Mouse (Mus musculus): ENCODE measurements around the gene Rpl21.
A peak's percentile ranks its signal among the peaks of the same experiment; 100 is the strongest.

Gene Rpl21

DNA sequence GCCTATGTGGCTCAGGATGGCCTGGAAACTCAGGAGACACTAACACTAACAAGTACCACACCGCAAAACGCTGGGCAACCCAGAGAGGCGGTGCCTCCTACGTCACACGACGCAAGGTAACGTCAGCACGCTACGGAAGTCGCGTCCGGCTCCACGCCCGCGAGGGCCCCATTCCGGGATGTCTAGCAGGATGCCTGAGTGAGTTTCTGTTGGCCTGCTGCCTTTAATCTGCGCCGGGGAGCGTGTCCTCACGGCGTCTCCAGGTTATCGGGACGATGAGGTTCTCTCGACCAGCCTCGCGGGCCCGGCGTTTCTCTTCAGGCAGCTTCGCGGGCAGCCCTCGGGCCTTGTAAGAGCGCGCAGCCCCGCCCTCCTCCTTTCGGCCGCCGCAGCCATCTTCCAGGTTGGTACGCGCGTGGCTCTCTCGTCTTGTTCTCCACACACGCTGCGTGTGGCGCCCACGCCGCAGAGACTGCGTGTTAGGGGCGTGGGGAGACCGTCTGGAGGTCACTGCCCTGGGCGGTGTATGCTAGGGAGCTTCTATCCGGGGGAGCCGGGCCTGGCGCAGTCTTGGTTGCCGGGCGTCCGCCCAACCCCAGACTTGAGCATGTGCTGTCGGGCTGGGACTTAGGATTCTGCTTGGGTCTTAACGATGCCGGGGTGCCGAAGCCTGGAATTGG, at the start of gene Rpl21:
Gene Rpl21 (plus strand): TSS at position 122 of the 680 bp plus-strand sequence.
- peak; percentile 99 for DNase-seq

DNA sequence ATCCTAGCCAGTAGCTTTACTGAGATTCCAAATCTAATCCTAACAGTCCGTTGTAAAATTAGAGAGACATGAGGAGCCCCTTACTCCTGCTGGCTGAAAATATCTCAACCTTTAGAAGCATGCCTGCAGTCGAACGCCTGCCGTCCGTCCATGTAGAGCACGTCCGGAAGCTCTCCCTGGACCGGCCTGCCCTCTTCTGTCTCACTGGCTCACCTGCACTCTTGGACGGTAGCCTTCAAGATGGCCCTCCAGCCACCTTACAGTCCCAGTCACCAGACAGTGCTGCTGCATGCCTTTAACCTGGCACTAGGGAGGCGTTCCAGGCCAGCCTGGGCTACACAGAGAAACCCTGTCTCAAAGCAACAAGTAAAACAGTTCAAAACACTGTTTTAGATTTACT, 49.4 kb upstream of the Rpl21 start:
- no peak for DNase-seq

DNA sequence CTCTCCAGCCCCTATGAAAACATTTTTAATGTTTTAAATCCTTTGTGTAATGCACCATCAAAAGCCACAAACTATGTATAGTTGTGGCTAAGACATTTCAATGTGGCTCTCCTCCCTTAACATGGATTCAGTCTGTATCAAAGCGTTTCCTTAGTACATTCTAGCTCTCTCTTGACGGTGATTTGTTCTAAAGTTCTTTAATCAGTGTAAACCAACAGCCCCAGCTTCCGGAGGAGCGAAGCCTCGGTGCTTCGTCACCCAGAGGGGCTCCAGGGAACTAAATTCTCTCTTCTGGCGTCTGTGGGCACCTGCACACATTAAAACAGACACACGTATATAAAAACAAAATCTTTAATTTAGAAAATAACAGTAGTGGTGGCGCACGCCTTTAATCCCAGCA, 48.8 kb upstream of the Rpl21 start:
- no peak for DNase-seq

DNA sequence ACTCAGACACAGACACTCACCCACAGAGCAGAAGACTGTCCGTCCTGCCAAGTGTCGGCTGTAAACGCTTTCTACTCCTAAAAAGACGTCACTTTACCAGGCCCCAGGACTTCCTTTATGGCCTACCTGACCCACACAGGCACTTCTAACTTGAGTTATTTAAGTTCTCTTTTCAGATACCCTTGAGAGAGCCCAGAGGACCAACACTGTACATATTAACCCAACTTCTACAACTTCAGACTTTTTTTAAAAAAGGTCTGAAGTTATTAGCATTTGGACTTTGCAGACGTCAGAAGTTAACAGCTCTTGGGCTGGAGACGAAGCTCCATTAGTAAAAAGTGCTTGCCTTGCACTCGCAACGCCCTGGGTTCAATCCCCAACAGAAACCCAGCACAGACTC, 46.6 kb upstream of the Rpl21 start:
- no peak for DNase-seq

DNA sequence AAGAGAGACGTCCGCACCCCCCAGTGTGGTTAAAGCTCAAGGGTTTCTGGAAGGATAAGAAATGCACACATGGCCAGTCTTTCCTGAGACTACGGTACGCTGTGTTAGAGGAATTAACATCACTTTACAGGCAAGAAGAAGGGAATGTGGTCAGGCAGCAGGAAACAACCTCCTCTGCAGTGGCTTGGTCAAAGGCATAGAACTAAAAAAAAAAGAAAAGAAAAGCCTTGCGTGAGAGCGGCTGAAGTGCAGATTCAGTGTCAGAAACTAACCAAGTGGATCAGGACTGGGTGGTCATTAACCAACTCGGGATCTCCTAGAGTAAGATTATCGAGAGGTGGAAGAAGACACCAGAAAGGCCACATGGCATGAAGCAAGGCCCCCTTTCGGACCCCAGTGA, 43.3 kb upstream of the Rpl21 start:
- no peak for DNase-seq

DNA sequence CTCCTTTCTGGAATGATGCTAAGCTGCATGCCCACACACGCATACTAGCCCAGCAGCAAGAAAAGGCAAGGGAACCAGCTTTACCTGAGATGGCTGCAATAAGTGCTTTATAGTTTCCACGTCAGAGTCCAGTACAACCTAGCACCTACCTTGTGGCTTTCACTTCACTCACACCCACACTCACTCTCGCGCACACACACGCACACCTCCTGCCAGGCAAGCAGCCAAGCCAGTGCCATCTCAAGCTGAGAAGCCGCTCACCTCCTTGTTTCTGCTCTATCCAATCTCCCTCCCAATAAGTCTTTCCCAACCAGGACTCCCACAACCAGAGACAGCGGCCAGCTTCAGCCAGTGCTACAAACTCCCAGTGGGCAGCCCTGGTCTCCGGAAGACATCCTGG, 41.7 kb upstream of the Rpl21 start:
- DNase-seq, result no peak

DNA sequence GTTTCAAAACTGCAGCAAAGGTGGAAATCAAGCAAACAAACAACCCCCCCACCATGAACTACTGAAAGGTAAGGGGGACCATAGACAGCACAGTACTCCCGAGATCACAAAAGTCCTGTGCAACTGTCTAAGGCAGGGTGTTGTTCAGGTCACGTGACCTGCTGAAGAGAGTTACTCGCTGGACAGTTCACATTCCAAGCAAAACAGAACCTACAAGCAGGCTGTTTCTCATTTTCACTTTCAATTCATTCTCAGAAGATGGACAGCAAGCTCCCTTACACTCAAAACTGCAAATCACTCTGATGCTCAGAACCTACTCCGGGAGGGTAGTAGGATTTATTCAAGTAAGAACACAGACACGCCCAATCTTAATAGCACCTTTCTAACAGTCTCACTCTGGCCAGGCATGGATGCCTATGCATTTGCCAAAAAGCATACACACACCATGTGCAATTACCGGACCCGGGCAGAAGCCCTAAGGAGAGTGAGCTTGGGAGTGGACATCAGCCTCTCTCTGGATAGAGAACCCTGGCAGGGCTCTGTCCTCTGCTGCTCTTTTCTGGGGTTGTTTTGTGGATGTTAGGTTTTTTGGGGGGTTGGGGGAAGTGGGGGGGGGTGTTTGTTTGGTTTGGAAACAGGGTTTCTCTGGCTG, 40.4 kb upstream of the Rpl21 start:
- peak; percentile 95 for DNase-seq

DNA sequence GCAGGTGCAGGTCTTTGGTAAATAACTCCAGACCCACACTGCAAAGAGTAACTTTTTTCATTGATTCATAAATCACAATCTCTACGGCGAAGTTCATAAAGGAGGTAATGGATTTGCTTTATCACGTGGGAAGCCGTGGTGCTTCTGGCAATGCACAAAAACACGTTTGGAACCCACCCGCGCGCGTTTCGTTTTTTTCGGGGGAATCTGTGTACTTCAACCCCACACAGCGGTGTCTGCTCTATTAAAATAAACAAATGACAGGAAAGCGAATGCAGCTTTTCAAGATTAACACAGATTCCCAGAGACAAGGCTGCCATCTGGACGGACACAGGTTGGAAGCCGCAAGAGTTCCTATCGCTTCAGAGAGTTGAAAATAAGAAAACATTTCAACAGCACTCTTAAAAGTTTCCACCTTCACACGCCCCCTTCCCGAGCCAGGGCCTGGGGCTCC, 39.0 kb upstream of the Rpl21 start:
- DNase-seq, result no peak

DNA sequence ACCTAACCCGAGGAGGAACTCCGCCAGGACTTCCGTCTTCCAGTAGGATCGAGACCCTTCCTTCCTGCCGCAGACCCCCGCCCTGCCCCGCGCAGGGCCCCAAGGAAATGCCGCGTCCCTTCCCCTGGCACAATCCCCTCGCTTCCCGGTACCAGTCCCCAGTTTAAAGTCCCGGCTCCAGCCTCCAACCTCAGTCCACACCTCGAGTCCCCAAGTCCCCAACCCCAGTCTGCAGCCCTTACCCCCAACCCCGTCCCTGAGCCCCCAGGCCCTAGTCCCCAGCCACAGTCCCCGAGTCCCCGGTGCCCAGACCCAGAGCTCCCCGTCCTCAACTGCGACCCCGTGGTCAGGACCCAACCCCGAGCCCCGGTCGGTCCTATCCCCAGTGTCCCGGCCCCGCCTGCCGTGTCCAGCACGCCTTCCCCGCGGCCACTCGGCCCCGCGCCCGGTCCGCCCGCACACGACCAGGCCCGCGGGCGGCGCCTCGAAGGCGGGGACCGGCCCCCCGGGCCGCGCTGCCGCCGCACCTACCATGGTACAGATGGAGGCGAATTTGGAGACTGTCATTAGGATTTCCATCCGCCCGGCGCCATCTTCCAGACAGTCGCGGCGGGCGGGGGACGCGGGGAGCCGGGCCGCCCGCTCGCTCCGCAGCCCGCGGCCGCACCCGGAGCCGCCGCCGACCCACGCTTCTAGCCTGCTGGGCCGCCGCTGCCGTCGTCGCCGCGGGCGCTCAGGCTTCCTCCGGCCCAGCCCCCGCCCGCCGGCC, 38.4 kb upstream of the Rpl21 start:
- DNase-seq, result no peak

DNA sequence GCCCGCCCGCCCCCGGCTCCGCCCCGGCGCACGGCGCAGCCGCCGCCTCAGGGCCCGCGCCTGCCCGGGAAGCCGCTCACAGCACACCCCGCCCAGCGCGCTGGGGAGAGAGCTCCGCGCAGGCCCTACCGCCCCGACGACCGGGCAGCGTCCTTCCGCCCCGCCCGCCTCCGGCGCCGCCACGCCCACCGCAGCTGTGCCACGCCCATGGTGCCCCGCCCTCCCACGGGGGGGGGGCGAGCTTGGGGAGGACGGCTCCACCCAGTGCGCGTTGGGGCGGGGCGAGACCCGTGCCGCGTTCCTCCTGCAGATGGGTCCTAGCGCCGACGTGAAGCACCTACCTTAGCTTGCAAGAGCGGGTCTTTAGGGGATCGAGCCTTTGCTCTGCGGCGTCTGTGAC, 37.8 kb upstream of the Rpl21 start, which contains the start of gene Usp12:
Gene Usp12 (minus strand): TSS at position 154 of the 400 bp plus-strand sequence.
- peak; percentile 100 for DNase-seq

DNA sequence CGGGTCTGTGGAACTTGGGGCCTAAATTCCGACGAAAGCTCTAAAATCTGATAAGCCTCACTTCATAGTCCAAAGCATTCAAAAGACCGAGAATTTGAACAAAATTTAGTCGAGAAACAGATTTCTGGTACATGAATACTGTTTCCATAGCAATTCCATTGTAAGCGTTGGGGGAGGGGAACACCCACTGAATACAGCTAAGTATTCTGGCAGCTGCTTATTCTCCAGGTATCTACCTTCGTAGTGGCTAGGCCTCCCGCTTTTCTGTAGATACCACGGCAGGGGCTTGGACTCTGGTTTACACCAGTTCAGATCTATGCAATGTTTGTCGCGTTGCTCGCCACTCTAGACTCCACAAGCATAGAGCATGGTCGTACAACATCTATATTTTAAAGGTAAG, 37.0 kb upstream of the Rpl21 start:
- DNase-seq, result no peak

DNA sequence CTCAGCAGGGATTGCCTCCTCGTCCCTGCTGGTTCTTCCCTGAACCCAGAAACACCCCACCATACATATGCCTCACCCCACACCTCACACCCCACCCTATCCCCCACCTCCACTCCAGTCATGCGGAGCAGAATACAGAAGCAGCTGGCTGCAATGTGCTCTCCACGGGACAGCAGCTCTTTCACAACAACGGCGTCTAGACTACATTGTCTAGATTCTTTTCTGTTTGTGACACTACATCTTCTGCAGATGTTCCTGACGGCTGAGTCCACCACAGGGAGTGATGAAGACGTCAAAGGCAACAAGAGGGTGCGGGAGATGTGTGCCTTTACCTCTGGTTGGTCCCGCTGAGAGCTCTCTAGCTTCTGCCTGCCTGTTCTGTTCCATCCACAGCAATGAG, 34.7 kb upstream of the Rpl21 start:
- DNase-seq, result no peak

DNA sequence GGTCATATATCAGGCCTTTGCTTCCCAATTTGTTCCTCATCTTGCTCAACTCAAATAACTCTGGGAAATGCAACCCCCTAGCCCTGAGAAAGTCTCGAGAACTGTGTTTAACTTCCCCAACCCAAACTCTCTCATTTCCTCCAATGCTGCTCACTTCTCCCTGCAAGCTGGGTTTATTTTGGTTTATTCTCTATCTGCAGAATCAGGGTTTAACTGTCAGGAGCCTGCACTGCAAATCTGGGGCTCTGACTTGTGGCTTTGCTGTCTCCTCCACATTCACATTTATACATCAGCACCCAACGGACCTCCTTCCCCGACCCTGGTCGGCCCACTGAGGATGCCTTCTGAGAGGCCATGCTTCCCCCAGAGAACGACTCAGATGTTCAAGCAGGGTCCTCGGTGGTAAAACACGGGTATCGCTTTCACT, 26.7 kb upstream of the Rpl21 start:
- DNase-seq, result peak; percentile 91

DNA sequence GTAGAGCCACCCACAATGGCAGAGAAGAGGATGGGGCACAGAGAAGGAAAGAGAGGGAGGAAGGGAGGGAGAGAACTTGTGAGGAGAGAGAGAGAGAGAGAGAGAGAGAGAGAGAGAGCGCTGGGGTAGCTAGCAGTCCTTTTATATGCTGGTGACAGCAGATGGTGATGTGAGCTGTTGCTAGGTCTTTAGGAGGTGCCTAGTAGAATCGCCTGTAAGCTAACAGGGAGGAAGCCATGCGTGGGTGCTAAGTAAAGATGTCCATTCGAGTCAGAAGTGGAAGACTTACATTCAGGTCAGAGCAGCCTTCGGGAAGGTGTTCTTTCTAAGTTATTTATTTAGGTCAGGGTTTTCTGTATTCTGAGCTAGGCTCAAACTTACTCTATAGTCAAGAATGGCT, 22.7 kb upstream of the Rpl21 start:
- DNase-seq, result no peak

DNA sequence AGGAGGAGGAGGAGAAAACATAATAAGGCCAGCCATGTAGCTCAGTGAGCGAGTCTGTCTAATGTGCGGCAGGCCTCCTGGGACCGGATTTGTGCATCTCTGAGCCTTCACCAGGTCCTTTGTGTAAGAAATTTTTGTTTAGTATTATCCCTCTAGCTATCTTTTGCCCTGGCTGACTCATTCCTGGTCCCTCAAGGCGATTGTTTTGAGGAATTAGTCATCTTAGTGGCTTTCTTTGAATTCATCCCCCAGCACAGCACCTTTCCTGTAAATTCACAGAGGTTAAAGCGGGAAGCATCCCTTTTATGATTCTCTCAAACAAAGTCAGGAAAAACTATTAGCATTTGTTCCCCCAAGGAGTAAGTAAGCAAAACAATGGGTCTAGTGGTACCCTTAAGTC, 19.8 kb upstream of the Rpl21 start:
- DNase-seq, result no peak

DNA sequence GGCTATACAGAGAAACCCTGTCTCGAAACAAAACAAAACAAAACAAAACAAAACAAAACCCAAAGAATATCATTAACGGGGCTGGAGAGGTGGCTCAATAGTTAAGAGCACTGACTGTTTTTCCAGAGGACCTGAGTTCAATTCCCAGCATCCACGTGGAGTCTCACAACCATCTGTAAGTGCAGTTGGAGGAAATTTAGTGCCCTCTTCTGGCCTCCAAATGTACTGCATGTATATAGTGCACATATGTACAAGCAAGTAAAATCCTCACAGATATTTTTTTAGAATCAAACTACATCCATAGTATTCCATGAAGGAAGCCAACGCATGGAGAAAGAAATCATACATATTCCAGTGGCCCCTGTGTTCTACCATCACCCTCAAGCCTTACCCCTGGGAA, 19.3 kb upstream of the Rpl21 start:
- no peak for DNase-seq

DNA sequence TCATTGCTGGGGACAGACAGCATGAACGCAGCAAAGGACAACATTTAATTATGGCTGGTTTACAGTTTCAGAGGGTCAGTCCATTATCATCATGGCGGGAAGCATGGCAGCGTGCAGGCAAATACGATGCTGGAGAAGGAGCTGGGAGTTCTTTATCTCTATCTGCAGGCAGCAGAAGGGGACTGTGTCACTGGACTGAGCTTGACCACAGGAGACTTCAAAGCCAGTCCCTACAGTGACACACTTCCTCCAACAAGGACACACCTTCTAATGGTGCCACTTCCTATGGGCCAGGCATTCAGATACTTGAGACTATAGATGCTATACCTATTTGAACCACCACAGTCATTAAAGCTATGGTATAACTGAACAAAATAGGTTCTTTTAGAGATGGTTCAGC, 17.3 kb upstream of the Rpl21 start:
- no peak for DNase-seq

DNA sequence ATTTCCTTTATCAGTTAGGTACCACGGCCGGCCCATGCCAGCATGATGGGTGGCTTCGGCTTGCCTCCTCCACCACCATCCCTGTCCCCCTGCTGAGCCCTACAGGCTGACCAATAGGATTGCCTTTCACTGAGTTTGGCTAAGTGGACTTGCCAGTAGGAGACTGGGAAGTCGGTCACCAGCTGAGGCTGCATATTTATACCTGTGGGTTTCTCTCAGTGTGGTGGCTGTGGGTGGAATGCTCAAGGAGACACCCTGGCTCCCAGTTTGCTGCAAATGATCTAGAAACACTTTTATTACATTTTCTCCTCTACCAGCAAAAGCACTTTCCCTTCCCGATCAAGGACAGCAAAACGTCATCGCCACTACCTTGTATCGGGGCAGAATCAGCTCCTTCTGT, 15.1 kb upstream of the Rpl21 start:
- DNase-seq, result no peak

DNA sequence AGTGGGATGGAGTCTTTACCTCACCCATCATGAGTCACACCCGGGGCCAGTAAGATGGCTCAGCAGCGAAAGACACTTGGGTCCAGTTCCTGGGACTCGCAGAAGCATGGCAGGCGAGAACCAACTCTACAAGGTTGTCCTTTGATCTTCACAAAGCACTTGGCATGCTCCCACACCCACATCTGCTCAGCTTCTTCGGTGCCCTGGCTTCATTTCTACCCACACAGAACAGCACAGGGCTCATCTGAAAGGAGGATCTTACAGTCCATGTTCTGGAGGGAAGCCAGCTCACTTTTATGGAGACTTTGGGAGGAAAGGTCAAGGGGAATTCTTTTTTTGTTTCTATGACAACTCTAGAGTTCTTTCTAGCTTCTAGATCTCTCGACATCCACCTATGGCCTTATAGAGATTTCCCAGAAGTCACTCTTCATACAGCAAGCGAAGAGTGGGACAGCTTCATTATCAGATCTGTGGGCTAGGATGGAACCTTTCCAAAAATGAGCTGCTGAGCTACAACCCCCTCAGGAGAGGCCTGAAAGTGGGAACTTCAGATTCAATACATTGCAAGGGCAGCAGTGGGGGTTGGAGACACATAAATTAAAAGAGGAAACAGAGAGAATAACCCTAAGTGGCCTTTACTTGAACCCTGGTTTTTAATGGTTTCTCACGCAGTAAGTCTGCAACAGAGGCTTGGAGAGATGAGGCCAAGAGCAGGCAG, 13.6 kb upstream of the Rpl21 start:
- no peak for DNase-seq

DNA sequence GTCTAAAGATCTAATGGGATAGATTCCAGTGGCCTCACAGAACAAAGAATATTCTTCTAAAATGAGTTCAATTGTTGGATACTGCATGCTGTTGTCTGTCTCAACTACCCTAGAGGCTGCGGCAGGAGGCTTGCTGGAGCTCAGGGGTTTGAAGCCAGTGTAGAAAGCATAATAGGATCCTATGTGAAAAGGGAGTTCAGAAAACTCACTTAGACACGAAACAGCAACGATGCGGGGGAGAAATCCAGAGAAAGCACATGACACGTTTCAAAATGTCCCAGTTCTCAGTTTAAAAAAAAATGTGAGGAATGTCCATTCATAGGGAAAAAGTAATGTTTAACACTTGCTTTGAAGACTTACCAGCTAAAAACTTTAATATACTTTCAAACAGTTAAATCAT, 9.7 kb upstream of the Rpl21 start:
- no peak for DNase-seq

DNA sequence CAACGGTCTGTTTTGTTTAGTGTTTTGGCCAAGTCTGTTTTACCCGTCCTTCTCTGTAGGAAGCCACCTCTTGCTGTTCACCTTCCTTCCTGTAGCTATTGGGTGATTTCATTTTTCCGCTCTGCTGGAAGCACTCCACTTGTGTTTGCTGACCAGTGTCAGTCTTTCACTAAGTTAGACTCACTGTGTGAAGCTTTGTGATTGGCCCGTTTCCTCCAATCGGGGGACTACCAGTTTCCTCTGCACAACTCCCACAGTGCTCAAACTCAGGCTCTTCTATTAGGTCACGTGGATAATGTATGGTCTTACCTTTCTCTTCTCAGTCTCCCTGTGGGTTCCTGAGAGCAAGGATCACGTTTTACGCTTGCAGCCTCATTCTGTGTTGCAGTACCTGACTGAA, 3.2 kb upstream of the Rpl21 start:
- peak; percentile 92 for DNase-seq

DNA sequence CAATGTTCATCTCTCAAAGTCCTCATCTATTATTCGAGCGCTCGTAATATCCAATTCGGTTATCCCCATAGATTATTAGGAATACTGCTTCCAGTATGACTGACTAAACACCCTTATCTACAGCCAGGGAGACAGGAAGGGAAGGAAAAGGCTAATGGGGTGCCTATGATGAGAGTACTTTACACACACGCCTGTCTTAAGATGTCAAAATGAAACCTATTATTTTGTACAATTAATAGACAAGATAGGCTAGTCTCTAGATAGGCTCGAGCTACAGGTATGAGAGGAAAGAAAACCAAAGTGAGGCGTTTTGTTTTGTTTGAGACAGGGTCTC, 288 bp upstream of the Rpl21 start:
- no peak for DNase-seq

DNA sequence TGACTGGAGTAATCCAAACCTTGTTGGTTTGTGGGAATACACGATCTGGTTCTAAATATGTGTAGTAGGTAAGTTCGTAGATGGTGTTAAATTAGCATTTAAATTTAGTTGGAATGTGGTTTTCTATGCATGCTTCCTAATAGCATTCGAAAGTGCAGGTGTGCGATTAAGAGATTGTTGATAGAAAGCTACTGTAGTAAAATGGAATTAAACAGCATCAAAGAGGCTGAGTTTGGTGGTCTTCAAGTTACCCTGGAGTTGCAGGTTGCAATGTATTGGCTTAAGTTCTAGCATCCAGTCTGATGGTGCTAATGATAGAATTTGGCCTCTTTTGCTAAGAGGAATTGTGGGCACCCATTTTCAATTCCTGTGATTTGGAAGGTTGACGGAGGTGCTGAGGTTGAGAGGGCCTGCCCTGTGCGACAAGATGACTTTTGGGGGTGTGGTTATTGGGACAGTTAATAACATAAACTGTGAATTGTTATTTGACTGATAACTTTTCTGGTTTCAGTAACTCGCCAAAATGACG, 1.0 kb downstream of the Rpl21 start:
- no peak for DNase-seq
